Mouse (Mus musculus) macrophage (primary cell): ENCODE measurements around the gene Tcf7l1. TPM values are rescaled to one million over a fixed set of nuclear protein-coding genes. Genes with fewer than 3 reads are reported as not detected.

Source experiments
- H3K27ac ChIP-seq: fragments of 350-480 bp; formaldehyde crosslinking; 2 replicates; pipeline ENCODE4 v1.9.0; 2021
- H3K36me3 ChIP-seq: fragments of 350-480 bp; formaldehyde crosslinking; 2 replicates; pipeline ENCODE4 v1.9.0; 2021; ENCODE audit errors: inconsistent target
- H3K4me3 ChIP-seq: fragments of 350-480 bp; formaldehyde crosslinking; 2 replicates; pipeline ENCODE4 v1.9.0; 2021; ENCODE audit errors: inconsistent target
- H3K79me2 ChIP-seq: fragments of 350-480 bp; formaldehyde crosslinking; 2 replicates; pipeline ENCODE4 v1.9.0; 2021; ENCODE audit errors: inconsistent target
- WGBS: methylation state at CpG from one replicate; pipeline ENCODE4 v1.1.7; 2026; ENCODE audit warnings: inconsistent platforms; ENCODE audit not compliant: missing documents; 5-methylcytosine and 5-hydroxymethylcytosine counted together
- polyA plus RNA-seq: library from polyadenylated mRNA; stranded (reverse); fragments of 250-400 nt; gene quantifications from 3 replicates; pipeline ENCODE4 v1.2.4, GENCODE M21; 2018; ENCODE audit warnings: inconsistent platforms

Gene Tcf7l1
- polyA plus RNA-seq, 1 experiment from 2014 or later: not detected

- 30% methylated on average over 8 of the region's 8 CpGs for WGBS
- H3K4me3 ChIP-seq: no peak overlapping the region
- H3K36me3 ChIP-seq: no peaks in the 10 kb centered on the region
- no peaks in the 10 kb centered on the region for H3K79me2 ChIP-seq
- H3K27ac ChIP-seq: no peak overlapping the region
These were observed 129.2 kb downstream of the Tcf7l1 start for GRCm38 (mm10) chr6:72659717-72660390.

GRCm38 (mm10) chr6:72658006-72658405 lies 131.0 kb downstream of the Tcf7l1 start:
- WGBS: 45% methylated on average over 3 of the region's 3 CpGs

GRCm38 (mm10) chr6:72656053-72656442 lies 133.0 kb downstream of the Tcf7l1 start:
- no peak overlapping the region for H3K27ac ChIP-seq
- no peaks in the 10 kb centered on the region for H3K79me2 ChIP-seq
- 91% methylated on average over 7 of the region's 7 CpGs for WGBS
- no peak overlapping the region for H3K4me3 ChIP-seq
- H3K36me3 ChIP-seq: no peaks in the 10 kb centered on the region

More at GRCm38 (mm10) chr6:72658006-72658405, 131.0 kb downstream of the Tcf7l1 start:
- Histone ChIP-seq H3K79me2 (no peaks in the 10 kb centered on the region), H3K27ac (no peak overlapping the region), H3K36me3 (no peaks in the 10 kb centered on the region), H3K4me3 (no peak overlapping the region)

- WGBS: 21% methylated on average over 20 of the region's 20 CpGs
- Histone ChIP-seq H3K4me3 (no peak overlapping the region), H3K36me3 (no peaks in the 10 kb centered on the region), H3K79me2 (no peaks in the 10 kb centered on the region), H3K27ac (no peak overlapping the region)
These were observed 133.6 kb downstream of the Tcf7l1 start for GRCm38 (mm10) chr6:72655309-72656052.

- Histone ChIP-seq H3K4me3 (no peak overlapping the region), H3K79me2 (no peaks in the 10 kb centered on the region), H3K36me3 (no peaks in the 10 kb centered on the region), H3K27ac (no peak overlapping the region)
- WGBS: 93% methylated on average over 6 of the region's 6 CpGs
These were observed 134.7 kb downstream of the Tcf7l1 start for GRCm38 (mm10) chr6:72654355-72654754.

- 96% methylated on average over 7 of the region's 7 CpGs for WGBS
- Histone ChIP-seq H3K27ac (no peak overlapping the region), H3K36me3 (no peaks in the 10 kb centered on the region), H3K79me2 (no peaks in the 10 kb centered on the region), H3K4me3 (no peak overlapping the region)
These were observed 135.6 kb downstream of the Tcf7l1 start for GRCm38 (mm10) chr6:72653419-72653818.

GRCm38 (mm10) chr6:72650338-72650851 lies 138.7 kb downstream of the Tcf7l1 start:
- Histone ChIP-seq H3K36me3 (no peaks in the 10 kb centered on the region), H3K79me2 (no peaks in the 10 kb centered on the region), H3K27ac (no peak overlapping the region), H3K4me3 (no peak overlapping the region)
- 92% methylated on average over 10 of the region's 10 CpGs for WGBS

GRCm38 (mm10) chr6:72648002-72648595 lies 141.0 kb downstream of the Tcf7l1 start:
- H3K4me3 ChIP-seq: no peak overlapping the region
- WGBS: 96% methylated on average over 12 of the region's 12 CpGs

GRCm38 (mm10) chr6:72647383-72647820 lies 141.7 kb downstream of the Tcf7l1 start:
- Histone ChIP-seq H3K79me2 (no peaks in the 10 kb centered on the region), H3K4me3 (no peak overlapping the region), H3K27ac (no peak overlapping the region), H3K36me3 (no peaks in the 10 kb centered on the region)
- WGBS: 67% methylated on average over 10 of the region's 10 CpGs

More at GRCm38 (mm10) chr6:72648002-72648595, 141.0 kb downstream of the Tcf7l1 start:
- Histone ChIP-seq H3K79me2 (no peaks in the 10 kb centered on the region), H3K36me3 (no peaks in the 10 kb centered on the region), H3K27ac (no peak overlapping the region)

- Histone ChIP-seq H3K27ac (no peak overlapping the region), H3K4me3 (no peak overlapping the region), H3K79me2 (no peaks in the 10 kb centered on the region), H3K36me3 (no peaks in the 10 kb centered on the region)
- WGBS: 95% methylated on average over 7 of the region's 7 CpGs
These were observed 143.7 kb downstream of the Tcf7l1 start for GRCm38 (mm10) chr6:72645364-72645763.

GRCm38 (mm10) chr6:72644576-72644975 lies 144.5 kb downstream of the Tcf7l1 start:
- Histone ChIP-seq H3K4me3 (no peak overlapping the region), H3K36me3 (no peaks in the 10 kb centered on the region), H3K79me2 (no peaks in the 10 kb centered on the region), H3K27ac (no peak overlapping the region)
- WGBS: 36% methylated on average over 4 of the region's 4 CpGs

- no peak overlapping the region for H3K27ac ChIP-seq
- H3K79me2 ChIP-seq: no peaks in the 10 kb centered on the region
- 50% methylated on average over 18 of the region's 18 CpGs for WGBS
- no peaks in the 10 kb centered on the region for H3K36me3 ChIP-seq
- H3K4me3 ChIP-seq: no peak overlapping the region
These were observed 147.7 kb downstream of the Tcf7l1 start for GRCm38 (mm10) chr6:72641218-72641954.

- Histone ChIP-seq H3K4me3 (no peak overlapping the region), H3K27ac (no peak overlapping the region), H3K36me3 (no peaks in the 10 kb centered on the region), H3K79me2 (no peaks in the 10 kb centered on the region)
- WGBS: 89% methylated on average over 3 of the region's 3 CpGs
These were observed 152.1 kb downstream of the Tcf7l1 start for GRCm38 (mm10) chr6:72636940-72637339.

- no peak overlapping the region for H3K4me3 ChIP-seq
- WGBS: 48% methylated on average over 12 of the region's 12 CpGs
These were observed 153.2 kb downstream of the Tcf7l1 start for GRCm38 (mm10) chr6:72635760-72636431.

More at GRCm38 (mm10) chr6:72635760-72636431, 153.2 kb downstream of the Tcf7l1 start:
- Histone ChIP-seq H3K27ac (no peak overlapping the region), H3K79me2 (no peaks in the 10 kb centered on the region), H3K36me3 (no peaks in the 10 kb centered on the region)
